Mouse (Mus musculus) MEL-GATA-1-ER (cell line): ENCODE data around the gene Sytl1.

ENCODE experiments used
- DNase-seq: peaks from one replicate; pipeline ENCODE4 v3.0.0-alpha.2; 2012; ENCODE audit warnings: low read depth; ENCODE audit errors: extremely low read depth

The Sytl1 gene

DNA sequence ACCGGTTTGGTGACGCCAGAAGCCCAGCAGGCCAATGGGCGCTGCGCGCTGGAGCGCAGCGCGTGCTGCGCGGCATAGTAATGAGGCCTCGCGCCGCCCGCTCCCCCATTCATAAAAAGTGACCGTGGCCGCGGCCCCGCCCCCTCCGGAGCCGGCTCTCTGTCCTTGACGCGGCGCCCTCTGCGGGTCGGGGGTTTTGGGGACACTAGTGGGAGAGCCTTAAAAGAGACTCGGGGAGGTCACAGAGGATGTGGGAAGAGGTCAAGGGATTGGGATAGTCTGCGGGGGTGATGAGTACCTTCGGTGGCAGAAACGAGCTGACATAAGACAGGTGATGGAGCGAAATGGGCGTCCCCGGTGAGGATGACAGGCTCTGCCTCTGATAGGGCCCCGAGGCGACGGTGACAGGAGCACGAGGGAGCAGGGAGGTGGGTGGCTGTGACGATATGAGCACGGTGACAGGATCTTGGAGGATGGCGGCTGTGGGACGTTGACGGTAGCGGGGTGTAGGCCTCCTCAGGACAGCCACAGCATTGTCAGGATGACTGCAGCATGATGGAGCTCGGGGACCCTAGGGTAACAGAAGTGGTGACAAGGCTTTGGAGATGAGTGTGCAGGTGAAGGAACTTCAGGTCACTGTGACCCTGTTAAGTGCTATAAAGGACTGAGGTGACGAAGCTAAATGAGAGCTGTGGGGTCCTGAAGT is 50.2 kb downstream of the Sytl1 start:
- DNase-seq = peak; percentile 58

DNA sequence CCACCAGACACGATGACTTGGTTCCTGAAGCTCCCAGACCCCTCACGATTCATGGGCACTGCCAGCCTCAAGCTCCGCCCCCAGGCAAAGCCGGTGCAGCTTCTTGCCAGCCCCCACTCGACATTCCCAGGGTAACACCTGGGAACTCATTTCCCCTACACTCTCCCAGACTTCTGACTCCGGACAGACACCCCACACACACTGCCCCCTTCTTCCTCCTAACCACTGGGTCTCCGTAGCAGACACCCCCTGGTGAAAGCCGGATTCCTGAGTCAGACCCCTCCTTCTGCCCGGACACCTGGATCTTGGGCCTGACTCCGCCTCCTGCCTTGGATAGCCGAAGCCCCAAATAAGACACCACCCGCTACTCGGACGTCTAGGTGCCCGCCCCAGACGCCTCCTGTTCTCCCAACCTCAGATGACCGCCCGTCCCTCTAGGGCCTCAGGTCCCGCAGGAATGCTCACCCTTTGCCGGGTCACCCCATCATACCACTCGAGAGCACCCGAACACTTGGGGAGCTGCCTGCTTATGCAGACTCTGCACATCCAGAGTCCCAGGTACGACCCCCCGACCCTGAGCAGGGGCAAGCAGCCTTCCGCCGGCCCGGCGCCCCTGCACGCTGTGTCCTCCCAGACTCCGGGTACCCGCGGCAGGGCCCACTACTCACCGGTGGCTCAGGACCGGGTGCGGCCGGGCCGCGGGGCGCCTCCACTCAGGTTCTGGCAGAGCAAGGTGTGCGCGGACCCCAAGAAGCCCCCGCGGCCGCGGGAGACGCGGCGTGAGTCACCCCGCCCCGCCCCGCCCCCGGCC is 51.0 kb downstream of the Sytl1 start, which contains the start of the genes Cd164l2 and Gpr3:
TSS of gene Cd164l2 (plus strand) at position 381 of the 811 bp plus-strand sequence.
TSS of gene Gpr3 (minus strand) at position 786 of the 811 bp plus-strand sequence.
- DNase-seq = no peak

DNA sequence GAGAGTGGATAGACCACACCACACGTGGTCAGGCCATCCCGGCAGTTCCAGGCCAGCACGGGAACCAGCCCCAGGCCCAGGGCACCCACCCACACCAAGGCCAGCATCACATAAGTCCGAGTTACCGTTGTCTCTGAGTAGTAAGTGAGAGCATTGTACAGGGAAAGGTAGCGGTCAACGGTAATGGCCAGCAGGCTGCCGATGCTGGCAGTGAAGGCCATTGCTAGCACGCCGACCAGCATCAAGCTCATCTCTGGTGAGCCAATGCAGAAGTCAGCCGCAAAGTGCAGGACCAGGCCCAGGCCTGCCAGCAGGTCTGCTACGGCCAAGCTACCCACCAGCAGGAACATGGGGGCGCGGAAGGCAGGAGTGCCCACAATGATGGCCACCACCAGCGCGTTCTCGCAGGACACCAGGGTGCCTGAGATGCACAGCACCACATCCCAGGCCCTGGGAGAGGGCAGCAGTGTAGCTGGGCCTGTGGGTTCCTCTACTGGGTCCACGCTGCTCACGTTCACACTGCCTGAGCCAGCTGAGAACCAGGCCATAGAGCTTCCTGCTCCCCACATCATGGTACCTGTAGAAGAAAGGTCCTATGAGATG is 52.0 kb downstream of the Sytl1 start:
- no peak for DNase-seq

DNA sequence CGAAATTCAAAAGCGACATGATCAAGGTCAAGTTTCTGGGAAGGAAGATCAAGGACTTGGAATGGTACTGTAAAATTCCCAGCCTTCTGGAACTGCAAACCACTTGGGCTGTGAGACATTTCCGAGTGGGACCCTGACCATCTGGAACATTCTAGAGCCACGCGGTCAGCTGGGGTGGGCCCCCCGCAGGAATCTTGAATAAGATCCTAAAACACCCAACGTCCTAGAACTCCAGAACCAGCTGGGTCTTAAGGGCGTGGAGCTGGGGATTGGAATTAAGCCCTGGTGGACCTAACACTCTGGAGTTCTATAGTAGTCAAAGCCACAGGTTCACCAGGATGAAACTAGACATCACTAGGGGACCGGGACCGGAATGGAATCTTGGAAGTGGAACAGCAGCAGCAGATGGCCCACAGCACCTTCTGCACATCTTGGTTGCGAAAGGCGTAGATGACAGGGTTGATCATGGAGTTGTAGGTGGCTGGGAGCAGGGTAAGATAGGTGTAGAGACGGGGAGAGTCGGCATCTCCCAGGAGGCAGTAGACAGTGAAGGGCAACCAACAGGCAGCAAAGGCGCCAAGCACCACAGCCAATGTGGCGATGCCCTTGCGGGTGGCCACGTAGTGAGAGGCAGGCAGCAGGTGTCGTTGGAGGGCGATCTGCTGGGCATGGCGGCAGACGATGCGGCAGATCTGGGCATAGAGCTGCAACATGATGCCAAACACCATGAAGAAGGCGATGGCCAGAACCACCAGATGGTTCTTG is 52.7 kb downstream of the Sytl1 start:
- DNase-seq = no peak

DNA sequence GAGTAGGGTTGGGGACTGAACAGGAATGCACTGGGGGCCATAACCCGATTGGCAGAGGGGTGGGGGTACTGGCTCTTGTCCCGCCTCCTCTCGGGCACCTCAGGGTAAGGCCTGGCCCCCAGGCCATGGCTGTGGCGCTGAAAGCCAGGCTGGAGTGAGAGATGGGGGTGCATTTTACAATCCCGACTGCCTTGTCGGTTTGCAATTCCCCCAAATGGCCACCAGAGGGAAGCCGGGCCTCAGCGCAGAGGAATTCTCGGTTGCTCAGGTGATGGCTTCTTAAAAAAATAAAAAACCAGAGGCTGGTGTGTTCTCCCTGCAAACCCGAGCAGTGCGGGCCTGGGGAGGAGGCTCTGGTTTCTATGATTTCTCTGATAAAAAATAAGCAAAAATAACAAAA is 53.5 kb downstream of the Sytl1 start:
- peak; percentile 22 for DNase-seq

DNA sequence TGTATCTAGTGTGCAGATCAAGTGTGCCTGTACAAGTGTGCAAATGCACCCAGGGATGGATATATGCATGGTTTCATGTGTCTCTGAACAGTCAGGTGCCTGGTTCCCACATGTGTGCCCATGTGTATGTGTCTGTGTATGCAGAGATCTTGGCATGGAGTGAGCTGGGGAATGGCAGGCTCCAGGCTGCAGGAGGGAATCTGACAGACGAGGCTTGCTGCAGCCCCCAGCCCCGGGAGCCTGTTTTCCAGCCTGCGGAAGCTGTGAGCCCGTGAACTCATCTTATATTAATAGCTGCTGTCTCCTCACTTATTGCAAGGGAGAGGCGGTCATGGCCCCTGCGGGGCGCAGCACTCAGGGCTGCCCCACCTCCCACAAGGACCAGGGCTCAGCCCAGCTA is 58.5 kb downstream of the Sytl1 start:
- no peak for DNase-seq

DNA sequence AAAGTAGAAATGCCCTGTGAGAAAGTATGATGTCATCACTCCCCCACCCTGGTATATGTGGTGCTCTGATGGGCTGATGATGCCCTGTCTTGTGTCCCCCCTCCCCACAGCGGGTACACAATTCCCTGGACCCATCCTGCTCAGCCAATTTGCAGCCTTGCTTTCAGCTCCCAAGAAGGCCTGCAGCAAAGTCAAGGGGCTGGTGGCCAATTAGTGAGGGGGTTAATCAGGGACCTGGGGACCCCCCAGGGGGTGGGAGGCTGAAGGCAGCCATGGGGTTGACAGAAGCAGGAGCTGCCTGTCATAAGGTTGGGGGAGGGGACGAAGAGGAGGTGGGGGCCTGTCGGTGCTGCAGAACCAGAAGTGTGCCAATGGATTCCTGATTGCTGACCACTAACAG is 59.3 kb downstream of the Sytl1 start:
- DNase-seq = no peak
